Mouse (Mus musculus) urinary bladder, adult 2 months (tissue): Measurements from ENCODE around the gene 1700029I15Rik. TPM values are rescaled to one million over a fixed set of nuclear protein-coding genes. Genes with fewer than 3 reads are reported as not detected.
"Not testable (repeated sequence)": the region's sequence is repeated elsewhere in the genome, so short reads cannot be mapped to it uniquely, and the experiment has no call there.

ENCODE experiments used
- DNase-seq: peaks from one replicate; pipeline ENCODE4 v3.0.0; 2022; ENCODE audit warnings: low spot score
- polyA plus RNA-seq: library from polyadenylated mRNA; depleted of rRNA; stranded (reverse); fragments of >200 nt; gene quantifications from 2 replicates; pipeline ENCODE4 v1.2.3, GENCODE M21; 2012

The 1700029I15Rik gene
- polyA plus RNA-seq, 1 experiment: 2.3 TPM

DNA sequence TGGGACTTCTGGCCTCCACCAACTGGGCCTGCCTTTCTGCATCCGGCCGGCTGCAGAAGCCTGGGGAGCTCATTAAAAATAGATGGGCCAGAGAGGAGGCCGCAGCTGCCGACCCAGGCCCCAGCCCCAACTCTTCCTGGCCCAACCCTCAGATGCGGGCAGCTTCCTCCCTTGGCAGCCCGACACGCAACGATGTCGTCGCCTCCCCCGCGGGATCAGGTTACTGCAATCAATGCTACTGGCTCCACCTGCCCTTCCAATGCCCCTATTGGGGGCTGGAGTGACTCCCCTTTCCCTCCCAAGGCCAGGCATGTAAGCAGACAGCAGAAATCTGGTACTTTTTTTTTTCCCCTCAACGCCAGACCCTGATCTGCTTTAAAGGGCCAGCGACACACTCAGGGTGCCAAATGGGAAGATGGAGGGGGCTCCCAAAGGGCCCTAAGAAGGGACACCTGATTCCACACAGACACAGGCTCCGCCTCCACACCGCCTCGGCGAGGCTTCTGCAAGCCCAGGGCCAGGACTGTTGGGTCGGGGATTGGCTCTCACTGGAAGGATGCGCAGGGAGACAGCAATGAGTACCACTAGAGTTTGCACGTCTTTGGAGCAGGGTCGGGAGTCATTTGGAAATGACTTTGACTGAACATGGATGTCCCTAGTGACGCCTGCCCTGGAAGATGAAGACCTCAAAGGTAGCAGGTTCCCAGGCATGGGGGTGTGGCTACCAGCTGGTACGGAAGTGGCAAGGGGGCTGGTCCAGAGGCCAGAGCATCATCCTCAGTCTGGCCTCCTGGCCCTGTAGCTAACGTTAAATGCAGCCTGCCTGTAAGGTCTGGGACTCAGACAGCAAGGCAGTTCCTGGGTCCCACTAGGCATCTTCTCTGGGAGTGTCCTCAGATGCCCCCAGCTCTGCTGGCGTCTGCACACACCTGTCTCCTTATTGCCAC, 10.3 kb downstream of the 1700029I15Rik start:
- DNase-seq: no peak

GRCm38 (mm10) chr2:92395535-92395934, 13.2 kb downstream of the 1700029I15Rik start:
- DNase-seq: no peak

DNA sequence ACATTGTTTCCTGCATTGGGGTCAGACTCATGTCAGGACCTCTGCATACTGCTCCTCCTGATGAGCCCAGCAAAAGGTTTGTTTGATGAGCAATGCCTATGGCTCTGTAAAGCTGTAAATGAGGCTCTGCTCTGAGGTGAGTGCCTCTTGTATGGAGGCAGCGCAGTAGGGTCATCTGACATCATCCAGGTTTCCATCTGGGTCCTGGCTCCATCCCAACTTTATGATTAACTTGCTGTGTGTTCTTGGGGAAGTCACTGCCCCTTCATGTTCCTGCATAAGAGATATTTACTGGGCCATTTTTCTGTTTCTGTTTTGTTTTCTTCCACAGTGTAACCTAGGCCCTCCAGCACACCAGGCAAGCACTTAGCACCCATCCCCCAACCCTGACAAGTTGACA, 15.1 kb downstream of the 1700029I15Rik start:
- no peak for DNase-seq

- not testable (repeated sequence) for DNase-seq
Observed at GRCm38 (mm10) chr2:92399877-92400276, 17.5 kb downstream of the 1700029I15Rik start.

GRCm38 (mm10) chr2:92400682-92401081, 18.3 kb downstream of the 1700029I15Rik start:
- DNase-seq: no peak

DNA sequence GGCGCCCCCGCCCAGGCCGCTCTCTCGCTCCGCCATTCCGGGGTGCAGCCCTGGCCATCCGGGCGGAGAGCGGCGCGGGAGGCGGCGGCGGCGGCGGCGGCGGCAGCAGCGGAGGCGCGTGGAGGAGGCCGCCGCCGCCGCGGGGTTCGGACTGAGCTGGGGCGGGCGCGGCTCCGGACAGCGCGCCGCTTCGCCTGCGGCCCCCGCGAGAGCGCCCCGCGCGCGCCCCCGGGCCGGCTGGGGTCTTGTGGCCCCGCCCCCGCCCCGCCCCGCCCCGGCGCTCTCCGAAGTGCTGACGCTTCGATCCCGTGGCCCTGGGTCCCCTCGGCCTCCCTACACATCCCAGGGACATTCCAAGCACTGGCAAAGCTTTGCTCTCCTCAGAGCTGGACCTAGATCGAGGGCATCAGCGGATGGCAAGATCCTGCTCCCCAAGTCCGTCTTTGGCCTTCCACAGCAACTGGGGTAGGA, 18.8 kb downstream of the 1700029I15Rik start, which contains the start of gene Mapk8ip1:
TSS of gene Mapk8ip1 (minus strand) at position 173 of the 471 bp plus-strand sequence.
- DNase-seq: no peak

DNA sequence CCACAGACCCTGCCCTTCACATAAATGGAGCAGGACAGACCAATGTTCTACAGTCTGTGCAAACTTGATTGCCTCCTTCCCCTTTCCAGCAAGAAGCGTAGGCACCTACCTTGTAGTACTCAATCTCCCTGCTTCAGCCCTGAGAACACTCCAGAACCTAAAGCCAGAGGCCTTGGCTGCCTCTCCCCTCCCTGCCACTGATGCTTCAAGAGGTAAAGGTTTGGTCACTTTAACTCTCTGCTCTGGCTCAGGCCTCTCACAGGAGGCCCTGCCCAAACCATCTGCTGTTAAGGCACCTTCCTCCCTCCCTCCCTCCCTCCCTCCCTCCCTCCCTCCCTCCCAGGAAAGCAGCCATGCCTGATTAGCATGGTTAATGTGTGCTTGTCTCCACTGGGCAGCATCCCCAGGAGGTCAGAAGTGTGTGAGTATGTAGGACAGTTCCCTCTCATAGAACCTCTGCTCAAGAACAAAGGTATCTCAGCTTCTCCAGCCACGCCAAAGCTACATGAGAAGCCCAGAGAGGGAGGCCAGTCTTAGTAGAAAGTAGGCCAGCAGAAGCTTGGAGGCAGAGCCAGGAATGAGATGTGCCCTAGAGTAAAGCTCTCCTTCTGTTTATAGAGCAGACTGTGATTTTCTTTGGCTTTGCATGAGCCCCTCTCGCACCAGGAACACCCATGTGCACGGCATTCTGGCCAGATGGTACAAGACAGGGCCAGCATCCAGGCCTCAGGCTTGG, 20.4 kb downstream of the 1700029I15Rik start:
- DNase-seq: no peak

DNA sequence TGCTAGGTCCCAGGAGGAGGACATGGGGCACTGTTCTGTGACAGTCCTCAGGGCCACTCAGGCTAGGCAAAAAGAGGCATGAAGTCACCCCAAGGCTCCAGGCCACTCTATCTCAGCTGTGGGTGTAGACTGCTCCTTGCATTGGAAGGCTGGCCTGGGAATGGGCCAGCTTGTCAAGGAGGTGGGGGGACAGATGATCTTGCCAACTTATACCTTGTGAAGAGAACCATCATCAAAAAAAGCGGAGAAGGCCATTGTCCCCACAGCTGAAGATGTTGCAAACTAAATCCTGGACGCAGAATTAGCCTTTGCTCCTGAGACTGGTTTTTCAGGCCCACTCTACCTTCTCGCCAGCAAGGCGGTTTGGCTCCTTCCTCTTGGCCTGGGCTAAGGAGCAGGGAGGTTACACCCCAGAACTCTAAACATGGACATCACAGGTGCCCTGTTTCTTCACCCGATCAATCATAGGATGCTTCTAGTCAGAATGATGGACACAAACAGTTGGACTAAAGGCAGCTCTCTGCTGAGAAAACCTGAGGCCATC, 21.5 kb downstream of the 1700029I15Rik start:
- no peak for DNase-seq

GRCm38 (mm10) chr2:92404737-92405136, 22.4 kb downstream of the 1700029I15Rik start:
- DNase-seq: no peak

GRCm38 (mm10) chr2:92405687-92406086, 23.3 kb downstream of the 1700029I15Rik start:
- no peak for DNase-seq

GRCm38 (mm10) chr2:92408309-92409045, 26.1 kb downstream of the 1700029I15Rik start:
- no peak for DNase-seq

DNA sequence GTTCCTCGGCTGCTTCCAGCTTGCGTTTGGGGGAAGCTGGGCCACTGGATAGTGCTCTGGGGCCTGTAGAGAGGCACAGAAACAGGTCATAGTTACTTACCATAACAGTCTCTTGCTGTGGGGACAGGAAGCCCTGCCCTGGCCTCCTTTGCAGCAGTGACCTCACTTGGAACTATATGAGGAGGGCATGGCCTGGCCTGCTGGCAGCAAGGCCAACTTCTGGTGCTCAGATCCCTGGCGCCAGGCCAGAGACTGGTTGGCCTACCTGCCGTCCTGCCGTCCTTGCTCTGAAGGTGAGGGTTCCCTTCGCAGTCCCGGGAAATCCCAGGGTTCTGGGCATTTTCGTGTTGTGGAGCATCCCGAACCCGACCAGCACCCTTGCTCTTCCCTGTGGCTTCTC, 29.4 kb downstream of the 1700029I15Rik start:
- no peak for DNase-seq

- DNase-seq: no peak
Observed at GRCm38 (mm10) chr2:92421723-92422387, 39.5 kb downstream of the 1700029I15Rik start.

DNA sequence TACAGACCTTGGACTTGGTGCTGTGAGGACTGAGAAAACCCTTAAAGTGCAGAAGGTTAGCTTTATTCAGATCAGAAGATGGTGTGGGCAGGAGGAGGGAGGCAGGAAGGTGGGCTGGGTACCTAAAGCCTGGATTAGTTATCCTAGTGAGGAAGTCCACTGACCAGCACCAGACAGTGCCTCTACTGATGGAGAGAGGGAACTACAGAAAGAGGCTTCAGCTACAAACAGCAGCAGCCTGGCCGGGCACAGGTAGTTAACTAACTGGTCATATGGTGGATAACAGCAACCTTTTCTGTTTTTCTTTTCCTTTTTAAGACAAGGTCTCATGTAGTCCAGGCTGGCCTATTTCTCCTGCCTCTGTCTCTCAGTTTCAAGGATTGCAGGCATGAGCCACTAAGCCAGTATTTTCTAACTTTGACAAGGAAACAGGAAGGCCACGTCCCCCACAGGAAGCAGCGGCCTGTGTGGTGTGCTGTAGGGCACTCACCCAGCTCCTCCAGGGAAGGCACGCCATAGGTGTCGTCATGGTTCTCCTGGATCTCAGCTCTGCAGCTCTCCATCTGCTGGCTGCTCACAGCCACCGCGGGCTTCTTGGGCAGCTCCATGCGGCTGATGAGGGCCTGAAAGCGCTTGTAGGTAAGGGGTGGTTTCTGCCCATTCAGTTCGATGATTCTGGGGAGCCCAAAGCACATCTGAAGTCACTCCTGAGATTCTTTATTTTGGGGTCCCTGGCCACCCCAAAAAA, 40.2 kb downstream of the 1700029I15Rik start:
- DNase-seq: no peak

DNA sequence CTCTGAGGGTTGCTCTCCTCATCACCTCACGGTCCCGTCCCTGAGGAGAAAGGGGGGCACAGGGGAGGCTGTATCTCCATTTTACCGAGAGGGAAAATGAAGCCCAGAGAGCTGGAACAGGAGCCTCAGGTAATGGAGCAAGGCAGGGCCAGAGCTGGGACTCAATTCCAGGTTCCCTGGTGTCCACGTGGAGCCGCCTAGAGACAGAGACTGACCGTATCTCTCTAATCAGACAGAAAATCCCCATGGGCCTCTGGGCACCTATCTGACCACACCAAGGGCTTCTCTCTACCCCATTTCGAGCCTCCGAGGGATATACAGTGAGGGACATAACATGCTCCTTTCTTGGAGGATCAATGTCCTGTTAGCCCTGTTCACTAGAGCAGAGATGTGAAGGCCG, 40.8 kb downstream of the 1700029I15Rik start:
- no peak for DNase-seq

- DNase-seq: peak; percentile 94
Observed at GRCm38 (mm10) chr2:92423702-92424461, 41.5 kb downstream of the 1700029I15Rik start.

DNA sequence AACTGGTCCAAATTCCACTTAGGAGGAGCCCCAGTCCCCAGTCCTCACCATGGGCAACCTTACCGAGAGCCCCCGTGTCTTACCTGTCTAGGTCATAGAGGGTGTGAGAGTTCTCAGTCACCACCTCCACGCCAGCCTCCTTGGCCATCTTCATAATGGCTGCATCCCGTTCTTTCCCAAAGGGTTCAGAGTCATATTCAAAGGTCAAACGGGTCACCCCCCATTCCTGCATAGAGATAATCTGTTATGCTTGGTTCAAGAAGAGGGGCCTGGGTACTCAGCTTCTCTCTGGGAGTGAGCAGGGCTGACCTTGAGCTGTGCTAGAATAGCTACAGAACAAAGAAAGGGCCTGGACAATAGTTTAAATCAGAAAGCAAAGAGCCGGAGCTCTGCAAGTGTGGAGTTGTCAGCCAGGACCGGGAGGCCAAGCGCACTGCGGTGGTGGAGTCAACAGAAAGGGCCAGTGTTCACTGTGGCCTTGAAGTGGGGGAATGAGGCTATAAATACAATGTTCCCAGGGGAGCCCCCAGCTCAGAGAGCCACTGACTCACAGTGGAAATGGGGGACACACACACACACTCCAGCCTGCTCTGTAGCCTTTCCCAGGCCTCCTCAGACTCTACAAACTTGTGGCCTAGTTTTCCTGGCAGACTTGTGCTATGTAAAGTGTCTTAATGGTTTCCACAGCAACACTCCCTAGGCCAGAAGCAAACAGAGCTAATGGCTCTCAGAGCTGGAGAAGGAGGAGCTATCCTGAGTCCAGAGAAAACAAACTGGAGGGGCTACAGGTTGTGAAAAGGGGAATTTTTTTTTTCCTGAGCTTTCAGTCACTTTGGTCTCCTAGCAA, 42.3 kb downstream of the 1700029I15Rik start:
- DNase-seq: no peak

GRCm38 (mm10) chr2:92425366-92425765, 43.0 kb downstream of the 1700029I15Rik start:
- no peak for DNase-seq
